Mouse (Mus musculus) thymus, postnatal 10 days (tissue): ENCODE measurements around the gene Krt81.

ENCODE experiments used
- DNase-seq, 2 experiments: peaks; one replicate each; pipeline ENCODE4 v3.0.0; 2021; ENCODE audit warnings: low spot score in 2 of 2

Krt81 gene

DNA sequence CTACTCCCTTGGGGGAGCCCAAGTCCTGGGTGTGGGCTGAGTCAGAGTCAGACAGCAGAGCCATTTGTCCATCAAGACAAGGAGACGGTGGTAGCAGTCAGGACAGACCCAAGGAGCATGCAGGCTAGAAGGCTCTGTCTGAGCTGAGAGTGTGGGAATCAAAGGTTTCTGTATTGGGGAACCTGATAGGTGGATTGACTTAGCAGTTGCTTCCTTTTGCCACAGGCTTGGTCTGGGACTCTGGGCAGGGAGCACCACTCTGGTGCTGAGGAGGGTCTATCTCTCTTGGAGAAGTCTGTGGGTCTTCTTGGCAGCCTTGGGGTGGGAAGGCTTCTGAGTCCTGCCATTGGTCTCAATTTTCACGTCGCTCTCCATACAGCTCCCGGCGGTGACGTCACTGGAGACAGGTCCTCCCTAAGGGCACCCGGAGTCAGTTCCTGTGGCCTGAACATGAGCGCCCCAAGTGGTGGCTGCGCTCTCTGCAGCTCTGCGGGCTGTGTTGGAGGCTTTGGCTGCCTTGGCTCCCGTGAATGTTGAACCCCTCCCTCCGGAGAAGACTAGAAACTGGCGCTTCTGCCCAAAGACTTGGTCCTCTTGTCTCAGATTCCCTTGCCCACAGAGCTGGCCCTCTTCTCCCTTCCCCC, 10.3 kb downstream of the Krt81 start:
- DNase-seq: peak; percentile 24 to 70

GRCm38 (mm10) chr15:101447444-101447843, 16.1 kb downstream of the Krt81 start, which contains the start of gene Krt88:
TSS of gene Krt88 (plus strand) at chr15:101447744.
- DNase-seq: no peak

- DNase-seq: no peak
Measured at GRCm38 (mm10) chr15:101446572-101446971, 17.0 kb downstream of the Krt81 start.

DNA sequence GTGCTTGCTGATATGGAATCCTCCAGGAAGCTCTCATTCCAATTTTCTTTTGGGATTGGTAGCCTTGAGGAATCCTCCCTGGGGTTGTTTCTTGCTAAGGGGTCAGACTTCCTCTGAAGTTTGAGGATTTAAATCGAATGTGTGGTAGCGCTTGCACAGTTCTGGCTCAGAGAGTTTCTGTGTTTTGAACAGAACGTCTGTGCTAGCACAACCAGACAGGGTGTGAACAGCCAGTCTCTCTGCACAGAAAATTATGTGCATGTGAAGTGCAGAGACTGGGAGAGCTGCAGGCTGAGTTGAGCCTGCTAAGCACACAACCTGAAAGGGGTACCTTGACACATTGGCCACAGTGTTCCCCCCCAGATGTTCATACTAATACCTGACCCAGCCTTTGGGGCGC, 22.7 kb downstream of the Krt81 start:
- DNase-seq: no peak

DNA sequence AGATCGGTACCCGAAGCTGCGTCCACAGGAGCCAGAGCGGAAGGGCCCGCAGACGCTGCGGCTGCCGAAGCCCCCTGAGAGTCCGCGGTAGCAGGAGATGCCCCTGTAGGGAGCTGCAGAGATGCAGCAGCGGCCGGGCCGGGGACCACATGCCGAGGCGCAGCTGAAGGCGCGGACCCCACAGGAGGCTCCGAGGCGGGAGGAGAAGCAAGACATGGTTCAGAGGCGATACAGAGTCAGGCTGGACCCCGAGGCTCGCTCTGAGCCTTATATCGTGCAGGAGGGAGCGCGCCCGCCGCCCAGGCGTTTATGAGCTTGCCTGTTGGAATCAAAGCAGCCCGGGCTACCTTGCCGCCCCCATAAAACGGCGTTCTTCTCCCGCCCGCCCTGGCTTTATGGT, 25.0 kb downstream of the Krt81 start, which contains the start of gene Krt87:
Krt87 (minus strand) TSS at position 250 of the 400 bp plus-strand sequence.
- DNase-seq: no peak

- DNase-seq: no peak
Measured at GRCm38 (mm10) chr15:101436611-101437010, 26.9 kb downstream of the Krt81 start.

DNA sequence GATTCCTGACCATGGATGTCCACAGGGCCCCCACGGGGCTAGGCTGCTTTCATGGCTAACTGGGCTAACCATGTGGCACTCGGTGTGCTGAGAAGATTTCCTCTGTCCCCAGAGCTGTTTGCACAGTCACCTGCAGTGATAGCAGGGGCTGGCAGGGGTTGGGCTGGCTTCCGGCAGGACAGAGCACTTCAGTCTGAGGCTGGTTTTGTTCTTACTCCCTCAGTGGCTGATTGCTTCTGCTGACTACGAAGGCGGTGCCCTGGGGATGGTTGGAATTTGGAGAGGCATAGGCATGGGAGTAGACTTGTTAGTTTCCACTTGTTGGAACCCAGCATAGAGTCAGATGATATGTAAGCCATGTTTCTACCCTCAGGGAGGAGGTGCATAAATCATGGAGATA, 38.6 kb downstream of the Krt81 start:
- DNase-seq: no peak

DNA sequence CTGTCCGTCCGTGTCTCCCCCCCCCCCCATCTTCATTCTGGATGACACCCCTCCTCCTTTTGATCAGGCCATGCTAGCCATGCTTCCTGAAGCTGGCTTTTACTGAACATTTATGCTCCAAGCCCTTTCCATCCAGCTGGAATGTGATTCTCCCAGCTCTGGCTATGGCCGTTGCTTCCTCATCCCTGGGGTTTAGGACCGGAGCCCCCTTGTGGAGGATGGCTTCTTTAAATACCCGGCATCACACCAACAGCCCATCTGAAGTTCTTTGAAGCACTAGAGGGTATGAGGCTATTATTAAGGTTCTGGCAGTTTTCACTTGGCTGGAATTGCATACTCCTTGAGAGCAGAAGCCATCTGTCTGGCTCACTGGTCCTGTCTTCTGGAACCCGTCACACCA, 42.6 kb downstream of the Krt81 start:
- DNase-seq: no peak

DNA sequence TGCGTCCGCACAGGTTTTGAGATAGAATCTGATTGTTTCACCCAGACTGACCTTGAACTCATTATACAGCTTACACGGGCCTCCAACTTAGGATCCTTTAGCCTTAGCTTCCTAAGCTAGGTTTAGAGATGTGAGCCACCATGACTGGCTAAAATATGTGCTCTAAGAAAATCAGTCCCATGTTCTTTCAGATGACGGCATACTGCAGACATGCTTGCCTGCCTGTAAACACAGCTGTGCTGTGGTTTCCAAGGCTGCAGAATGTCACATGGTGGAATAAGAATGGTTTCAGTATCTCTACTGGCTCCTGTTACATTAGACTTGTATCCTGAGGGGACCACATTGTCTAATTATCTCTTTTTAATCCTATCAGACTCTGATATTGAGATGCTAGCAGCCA, 44.6 kb downstream of the Krt81 start:
- DNase-seq: no peak

DNA sequence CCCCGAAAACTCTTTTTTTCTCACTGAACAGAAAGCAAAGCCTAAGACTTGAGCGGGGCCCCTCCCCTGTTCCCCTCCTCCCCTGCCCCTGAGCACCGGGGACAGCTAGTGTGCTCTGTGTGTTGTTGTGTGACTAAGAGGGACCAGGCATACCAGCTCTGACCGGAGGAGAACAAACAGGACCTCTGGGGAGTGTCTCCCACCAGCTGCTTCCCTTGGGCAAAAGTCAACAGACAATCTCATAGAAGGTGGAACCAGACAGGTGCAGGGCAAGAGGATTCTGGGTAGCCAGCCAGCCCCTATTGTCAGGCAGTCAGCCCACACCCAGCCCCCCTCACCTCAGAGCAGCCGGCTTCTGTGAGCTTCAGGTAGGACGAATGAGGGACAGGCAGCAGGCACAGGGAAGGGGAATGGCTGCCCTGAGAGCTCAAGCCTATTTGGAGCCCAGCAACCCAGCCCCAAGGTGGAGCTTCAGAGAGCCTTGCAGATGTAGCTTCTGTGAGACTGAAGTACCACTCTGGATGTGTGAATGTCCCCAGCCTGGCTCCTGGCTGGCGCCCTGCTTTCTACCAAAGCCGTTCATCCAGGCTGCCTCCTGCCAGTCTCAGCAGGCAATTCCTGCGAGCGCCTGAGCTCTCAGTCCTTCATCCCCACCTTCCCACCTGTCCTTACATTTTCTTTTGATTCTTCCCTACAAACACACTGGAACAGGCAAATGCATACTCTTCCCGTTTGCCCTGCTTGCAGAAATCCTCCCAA, 48.6 kb downstream of the Krt81 start:
- no peak for DNase-seq

DNA sequence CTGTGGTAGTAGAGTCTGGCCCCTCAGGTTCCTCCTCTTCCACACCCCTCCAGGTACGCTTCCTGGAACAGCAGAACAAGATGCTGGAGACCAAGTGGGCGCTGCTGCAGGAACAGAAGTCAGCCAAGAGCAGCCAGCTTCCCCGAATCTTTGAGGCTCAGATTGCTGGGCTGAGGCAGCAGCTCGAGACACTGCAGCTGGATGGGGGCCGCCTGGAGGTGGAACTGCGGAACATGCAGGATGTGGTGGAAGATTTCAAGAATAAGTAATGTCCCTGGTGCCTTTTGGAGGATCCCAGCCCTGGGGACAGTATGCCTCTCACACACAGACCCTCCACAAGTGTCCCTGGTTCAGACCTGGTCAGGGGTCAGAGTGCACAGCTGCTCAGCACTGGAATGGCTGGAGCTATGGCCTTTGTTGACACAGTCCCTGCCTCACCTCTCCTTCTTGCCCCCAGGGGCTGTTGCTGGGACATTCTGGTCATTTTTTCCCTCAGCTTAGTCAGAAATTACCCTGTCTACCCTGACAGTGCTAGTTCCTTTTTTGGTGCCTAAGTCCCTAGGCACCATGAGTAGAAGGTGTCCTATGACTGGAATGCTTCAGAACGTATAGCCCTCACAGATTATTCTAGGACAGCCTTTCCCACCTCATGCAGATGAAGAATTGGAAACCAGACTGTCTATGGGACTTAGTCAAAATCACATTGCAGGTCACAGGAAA, 49.5 kb downstream of the Krt81 start:
- DNase-seq: no peak

DNA sequence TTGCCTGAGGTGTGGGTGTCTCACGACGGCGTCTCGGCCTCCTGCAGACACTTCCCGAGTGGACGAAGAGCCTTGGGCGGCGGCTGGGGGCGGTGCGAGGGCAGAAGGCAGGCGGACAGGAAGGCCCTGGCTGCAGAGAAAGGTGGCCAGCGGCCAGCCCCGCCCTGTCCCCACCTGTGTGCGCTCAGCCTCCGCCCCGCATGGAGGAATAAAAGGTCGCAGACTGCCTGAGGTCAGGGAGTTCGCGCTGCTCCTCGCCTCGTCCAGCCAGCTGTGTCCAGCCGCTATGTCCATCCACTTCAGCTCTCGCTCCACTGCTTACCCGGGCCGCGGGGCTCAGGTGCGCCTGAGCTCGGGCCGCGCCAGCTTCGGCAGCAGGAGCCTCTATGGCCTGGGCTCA, 51.4 kb downstream of the Krt81 start:
- DNase-seq: no peak

GRCm38 (mm10) chr15:101410775-101411174, 52.8 kb downstream of the Krt81 start, which contains the start of gene Krt7:
TSS of gene Krt7 (plus strand) at chr15:101411043.
- DNase-seq: no peak
